Mouse (Mus musculus) kidney, postnatal 36 days (tissue): ENCODE measurements around the gene Myo6.
A peak's percentile ranks its signal among the peaks of the same experiment; 100 is the strongest.

Source experiments
- DNase-seq, 2 experiments: peaks; one replicate each; pipeline ENCODE4 v3.0.0; 2021 to 2022; ENCODE audit warnings: mixed read lengths in 2 of 2

The Myo6 gene

GRCm38 (mm10) chr9:80184138-80184537 lies 19.3 kb downstream of the Myo6 start:
- DNase-seq, result peak in 1 of 2 experiments; percentile 42

DNA sequence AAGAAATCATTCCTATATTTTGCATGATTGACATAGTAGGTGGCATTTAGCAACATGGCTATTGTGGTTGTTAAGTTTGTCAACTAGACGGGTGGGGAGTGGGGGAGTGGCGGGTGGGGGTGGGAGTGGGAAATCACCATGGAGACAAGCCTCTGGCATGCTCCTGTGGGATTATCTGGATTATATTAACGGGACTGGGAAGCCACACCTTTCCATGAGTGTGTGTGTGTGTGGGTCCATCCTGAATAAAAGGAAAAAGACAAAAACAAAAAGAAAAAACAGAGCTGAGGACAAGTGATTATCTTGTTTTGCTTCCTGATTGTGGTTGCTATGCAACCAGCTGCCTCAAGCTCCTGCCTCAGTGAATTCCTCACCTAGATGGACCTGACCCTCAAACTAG lies 20.9 kb downstream of the Myo6 start:
- no peak for DNase-seq

DNA sequence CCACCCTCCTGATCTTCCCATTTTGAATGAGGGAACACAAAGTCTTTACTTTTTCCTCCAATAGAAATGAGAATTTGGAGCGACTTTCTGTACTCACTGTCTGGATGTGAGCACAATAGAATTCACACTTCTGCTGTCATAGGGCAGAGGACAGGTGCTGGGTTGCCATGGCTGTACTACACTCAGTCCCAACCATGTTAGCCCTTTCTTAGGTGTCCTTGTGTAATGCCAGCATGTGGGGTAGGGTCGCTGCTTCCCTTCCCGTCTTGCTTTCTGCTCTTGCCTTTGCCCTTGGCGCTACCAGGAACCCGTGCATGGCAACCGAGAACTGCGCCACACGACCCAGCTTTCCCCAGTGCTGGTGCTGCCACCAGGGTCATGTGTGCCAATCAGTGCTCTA lies 21.9 kb downstream of the Myo6 start:
- DNase-seq, result no peak

DNA sequence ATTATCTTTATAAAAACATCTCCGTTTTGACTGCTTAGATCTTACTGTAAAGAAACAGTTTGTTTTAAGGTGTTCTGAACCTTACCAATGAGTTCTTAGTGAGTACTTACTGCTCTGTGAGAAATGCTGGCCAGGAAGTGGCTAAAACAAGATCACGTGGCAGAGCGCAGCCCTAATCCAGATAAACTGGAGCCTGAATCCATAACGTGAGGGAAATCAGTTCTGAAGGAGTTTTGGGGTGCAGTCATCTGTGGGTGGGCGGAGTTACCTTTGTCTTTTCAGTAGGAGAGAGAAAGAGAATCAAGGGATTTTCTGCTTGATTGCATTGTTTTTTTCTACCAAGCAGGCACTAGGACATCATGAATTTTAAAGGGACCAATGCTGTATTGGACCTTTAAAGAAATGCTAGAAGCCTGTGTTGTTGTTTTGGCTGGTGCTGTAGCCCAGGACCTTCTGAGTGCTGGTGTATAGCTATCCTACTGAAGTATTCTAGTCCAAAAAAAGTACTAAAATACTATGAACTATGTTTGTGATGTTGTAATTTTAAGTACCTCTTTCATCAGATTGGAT lies 23.6 kb downstream of the Myo6 start:
- DNase-seq, result peak in 1 of 2 experiments; percentile 38

DNA sequence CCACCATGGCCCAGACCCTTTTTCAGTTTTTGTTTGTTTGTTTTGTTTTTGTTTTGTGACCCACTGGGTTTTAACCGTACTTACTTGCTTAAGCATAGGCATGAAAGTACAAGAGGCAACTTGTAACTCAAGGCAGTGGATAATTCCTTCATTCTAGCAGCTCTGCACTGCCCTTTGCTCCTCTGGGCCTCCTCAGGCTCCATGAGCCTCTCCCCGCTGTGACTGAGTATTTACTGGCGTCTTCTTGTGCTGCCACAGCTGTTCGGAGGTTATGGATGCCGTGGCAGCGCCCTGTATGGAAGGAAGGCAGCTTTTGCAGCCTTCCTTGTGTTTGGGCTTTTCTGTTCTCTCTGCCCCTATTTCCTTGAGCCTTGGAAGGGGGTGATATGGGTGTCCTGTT lies 26.4 kb downstream of the Myo6 start:
- DNase-seq, result peak in 1 of 2 experiments; percentile 46

GRCm38 (mm10) chr9:80192324-80192723 lies 27.5 kb downstream of the Myo6 start:
- peak; percentile 51 to 66 for DNase-seq

GRCm38 (mm10) chr9:80194446-80194845 lies 29.6 kb downstream of the Myo6 start:
- peak in 1 of 2 experiments; percentile 9 for DNase-seq

GRCm38 (mm10) chr9:80196161-80196560 lies 31.3 kb downstream of the Myo6 start:
- peak in 1 of 2 experiments; percentile 4 for DNase-seq

DNA sequence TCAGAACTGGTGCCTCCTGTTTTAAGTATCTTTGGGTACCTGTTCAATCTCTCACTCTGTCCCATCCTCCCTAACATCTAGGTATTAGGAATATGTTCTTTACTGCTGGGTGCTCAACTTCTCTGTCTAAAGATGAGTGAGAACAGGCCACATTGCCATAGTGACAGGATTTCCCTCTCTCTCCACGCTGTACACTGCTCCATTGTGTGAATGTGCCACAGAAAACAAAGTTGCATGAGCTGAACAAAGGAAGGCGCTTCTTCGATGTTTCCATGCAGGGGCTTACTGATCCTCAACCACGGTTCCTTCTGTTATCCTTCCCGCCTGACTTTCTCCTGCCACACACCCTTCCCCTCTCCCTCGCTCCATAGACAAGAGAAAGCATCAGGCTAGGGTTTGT lies 32.4 kb downstream of the Myo6 start:
- DNase-seq, result peak in 1 of 2 experiments; percentile 0

DNA sequence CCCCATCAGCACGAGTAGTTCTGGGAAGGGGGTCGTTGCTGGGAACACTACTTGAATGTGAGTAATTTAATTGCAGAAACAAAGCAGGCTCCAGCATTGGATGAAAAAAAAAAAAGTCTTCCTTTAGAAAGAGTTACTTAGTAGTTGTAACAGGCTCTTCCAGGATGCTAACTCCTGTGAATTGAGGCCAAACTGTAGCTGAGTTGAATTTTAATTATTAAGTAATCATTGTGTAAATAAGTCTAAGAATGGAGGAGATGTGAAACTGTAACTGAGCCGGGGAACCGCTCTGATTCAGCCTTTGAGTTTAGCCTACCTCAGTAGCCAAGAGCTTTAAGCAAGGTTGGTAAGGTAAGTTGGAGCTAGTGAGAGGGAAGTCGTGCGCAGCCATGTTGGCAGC lies 36.0 kb downstream of the Myo6 start:
- DNase-seq, result peak; percentile 27 to 45

DNA sequence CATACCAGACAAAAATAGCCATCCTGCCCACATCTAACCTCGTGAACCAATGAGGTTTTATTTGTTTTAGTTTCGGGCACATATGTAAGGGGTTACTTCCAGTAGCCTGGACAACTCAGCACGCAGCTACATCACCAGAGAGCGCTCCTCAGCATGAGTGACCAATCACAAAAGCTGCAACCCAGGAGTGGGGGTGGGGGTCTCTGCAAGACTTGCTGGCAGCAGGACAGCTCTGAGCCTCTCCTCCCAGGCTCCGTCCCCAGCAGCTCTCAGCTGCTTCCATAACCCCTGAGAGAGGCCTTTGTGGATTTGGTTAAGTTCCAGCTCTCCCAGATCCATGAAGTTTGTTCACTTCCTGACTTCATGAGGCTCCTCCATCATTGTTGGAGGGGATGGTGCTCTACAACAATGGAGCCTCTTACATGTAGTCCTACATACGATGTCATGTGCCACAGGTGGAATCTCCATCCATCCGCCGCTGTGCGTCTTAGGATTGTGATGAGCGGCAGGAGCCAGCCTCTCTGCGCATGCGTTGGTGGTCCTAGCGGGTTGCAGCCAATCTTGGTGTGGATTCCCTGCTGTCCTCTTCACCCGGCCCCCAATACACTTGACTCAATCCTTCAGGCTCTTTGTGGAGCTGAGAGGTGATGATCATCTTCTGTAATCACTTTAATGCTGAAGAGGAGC lies 37.7 kb downstream of the Myo6 start:
- DNase-seq, result peak; percentile 42 to 68

DNA sequence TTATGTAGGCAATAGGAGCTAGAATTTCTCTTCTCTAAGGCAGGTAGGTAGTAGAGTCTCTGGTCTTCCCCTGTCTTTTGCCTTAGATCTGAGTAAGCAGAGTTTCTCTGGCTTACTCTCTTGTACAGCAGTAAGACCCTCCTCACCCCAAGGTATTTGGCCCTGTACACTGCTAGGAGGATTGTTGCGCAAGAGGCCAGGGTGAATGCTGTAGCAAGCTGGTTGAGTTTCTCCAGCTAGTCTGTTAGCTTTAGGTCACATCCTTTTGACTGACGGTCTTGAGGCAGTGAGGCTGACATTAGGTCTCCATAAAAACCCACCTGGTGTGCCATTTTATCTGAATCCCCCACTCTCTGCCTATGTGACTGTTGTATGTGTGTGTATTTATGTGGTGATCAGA lies 43.9 kb downstream of the Myo6 start:
- peak in 1 of 2 experiments; percentile 29 for DNase-seq

DNA sequence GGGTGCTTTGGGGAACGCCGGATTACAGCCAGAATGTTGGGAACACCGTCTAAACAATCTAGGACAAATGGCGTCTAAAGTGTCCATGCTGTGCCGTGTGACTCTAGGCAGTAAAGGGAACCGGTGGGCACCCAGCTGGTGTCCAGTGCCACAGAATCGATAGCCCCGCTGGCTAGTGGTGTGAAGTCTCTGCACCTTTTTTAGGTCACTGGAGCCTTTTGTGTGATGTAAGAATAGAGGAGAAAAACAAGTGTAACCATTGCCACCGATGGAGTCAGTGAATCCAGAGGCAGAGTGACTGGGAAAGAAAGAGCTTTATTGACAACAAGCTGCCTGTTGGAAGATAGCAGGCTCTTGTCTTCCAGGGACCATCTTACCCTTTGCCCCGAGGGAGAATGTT lies 44.6 kb downstream of the Myo6 start:
- no peak for DNase-seq

DNA sequence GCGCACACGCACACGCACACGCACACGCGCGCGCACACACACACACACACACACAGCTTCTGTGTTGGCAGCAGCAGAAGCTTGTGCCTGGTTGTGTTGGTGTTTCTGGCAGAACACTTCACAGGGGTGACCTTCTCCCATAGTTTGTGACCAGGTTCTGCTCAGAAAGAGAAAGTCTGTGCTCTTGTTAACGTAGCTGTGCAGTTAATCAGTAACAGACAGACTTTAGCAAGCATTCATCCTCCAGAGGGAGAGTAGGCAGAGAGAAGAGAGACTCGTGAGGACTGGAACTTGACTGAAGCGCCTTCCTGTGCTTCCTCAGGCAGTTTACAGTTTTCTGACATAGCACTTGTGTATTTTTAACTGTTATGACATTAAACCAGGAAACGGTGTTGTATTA lies 45.3 kb downstream of the Myo6 start:
- DNase-seq, result peak; percentile 45 to 88

DNA sequence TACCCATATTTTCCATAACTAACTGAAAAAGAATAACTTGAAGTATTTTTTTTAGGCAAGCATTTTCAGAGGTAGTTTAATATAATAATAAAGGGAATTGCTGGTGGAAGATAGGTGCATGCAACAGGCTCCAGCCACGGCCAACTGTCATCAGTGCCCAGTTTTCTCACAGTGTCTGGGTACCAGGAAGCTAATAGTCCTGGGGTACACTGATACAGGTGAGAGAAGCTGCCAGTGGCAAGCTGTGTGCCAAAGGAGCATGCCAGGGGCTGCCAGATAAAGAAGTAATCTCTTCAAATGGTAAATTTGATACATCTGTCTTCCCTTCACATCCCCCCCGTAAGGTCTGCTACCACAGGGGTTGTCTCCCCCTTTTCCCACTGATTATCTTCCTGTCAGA lies 48.6 kb downstream of the Myo6 start:
- no peak for DNase-seq

DNA sequence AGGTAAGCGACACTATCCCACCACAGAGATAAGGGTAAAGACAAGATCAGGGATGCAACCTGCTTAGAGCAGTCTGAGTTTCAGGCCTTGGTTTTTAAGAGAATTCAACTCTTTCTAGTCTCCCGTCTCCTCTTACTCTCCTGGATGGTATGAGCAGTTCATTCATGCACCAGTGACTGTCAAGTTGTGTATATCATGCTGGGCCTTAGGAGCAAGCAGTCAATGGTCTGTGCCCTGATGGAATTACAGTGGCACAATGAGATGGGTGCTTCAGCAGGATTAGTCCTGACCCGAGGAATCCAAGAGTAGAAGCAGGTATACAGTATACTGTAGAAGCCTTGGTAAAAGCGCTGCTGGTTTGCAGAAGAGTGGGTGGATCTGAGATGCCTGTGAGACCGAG lies 50.7 kb downstream of the Myo6 start:
- DNase-seq, result no peak

DNA sequence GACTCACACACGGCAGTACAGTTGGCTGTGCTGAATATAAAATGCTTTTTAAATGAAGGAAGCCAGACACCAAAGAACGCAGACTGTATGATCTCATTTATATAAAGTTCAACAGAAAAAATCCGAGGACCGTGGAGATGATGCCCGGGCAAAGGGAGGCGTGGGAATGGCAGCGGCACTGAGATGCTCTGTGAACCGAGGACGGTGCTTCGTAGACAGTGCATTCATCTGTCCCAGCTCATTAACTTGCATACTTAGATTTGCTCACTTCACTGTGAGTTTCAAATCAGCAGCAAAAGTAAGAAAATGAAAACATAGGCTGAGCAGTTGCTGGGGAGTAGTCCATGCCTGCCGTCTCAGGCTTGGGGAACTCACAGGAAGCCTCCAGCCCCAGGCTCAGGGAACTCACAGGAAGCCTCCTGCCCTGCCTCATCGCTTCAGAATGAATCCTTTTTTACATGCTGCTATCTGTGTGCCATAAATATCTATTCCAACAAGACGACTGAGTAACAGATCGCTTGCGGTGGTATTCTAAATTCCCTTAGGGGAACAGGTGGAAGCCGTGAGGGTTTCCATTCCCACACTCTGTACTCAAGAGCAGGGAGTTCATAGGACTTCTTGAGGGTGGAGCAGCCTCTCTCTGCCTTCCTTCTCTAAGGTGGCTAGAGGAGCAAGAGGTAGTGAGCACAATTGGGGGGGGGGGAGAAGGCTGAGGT lies 52.1 kb downstream of the Myo6 start:
- peak; percentile 23 to 45 for DNase-seq

GRCm38 (mm10) chr9:80218718-80219117 lies 53.9 kb downstream of the Myo6 start:
- DNase-seq, result no peak

GRCm38 (mm10) chr9:80223989-80224635 lies 59.3 kb downstream of the Myo6 start:
- no peak for DNase-seq

- no peak for DNase-seq
Observed at GRCm38 (mm10) chr9:80226579-80227325, 61.9 kb downstream of the Myo6 start.

- DNase-seq, result no peak
Observed at GRCm38 (mm10) chr9:80233831-80234455, 69.1 kb downstream of the Myo6 start.

- peak; percentile 70 for DNase-seq
Observed at GRCm38 (mm10) chr9:80237184-80237799, 72.5 kb downstream of the Myo6 start.
